Mouse (Mus musculus): ENCODE results near the gene Bloc1s1. TPM values are rescaled to one million over a fixed set of nuclear protein-coding genes. Genes with fewer than 3 reads are reported as not detected.

Bloc1s1 gene
- polyA plus RNA-seq, 1 experiment: 147 TPM

DNA sequence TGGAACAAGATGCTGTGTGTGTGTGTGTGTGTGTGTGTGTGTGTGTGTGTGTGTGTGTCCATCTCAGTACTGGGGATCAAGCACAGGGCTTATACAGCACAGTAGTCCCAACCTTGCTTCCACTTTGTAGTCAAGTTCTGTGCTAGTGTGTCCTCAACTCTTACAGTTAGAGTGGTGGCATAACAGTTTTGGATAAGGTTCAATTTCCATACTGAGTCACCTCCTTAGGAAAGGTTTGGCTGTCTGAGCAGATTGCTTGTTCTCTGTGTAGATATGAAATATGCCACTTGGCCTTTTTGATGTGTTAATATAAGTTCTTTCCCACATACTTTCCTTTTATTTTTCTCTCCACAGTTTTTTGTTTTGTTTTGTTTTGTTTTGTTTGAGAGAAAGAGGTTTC, 45.5 kb downstream of the Bloc1s1 start:
- no peaks in the 10 kb centered on the region for H3K4me1 ChIP-seq (ENCODE audit: control insufficient read depth, insufficient read depth, insufficient read length, low read length)
- H3K4me3 ChIP-seq (ENCODE audit: low read depth, low read length): no peak overlapping the region
- H3K27me3 ChIP-seq (ENCODE audit: control insufficient read depth, insufficient read depth, low read length): no peaks in the 10 kb centered on the region
- peaks cover 20% of the 10 kb centered on the region for H3K36me3 ChIP-seq (ENCODE audit: control insufficient read depth, insufficient read depth, low read length)
- H3K27ac ChIP-seq (ENCODE audit: insufficient read depth, low read depth, low read length): no peak overlapping the region
- no peak for TF ChIP-seq CTCF (IDR thresholded peaks at IDR 0.05; ENCODE audit: extremely low read depth, insufficient read length, insufficient replicate concordance, low read depth, low read length)
- no peak for TF ChIP-seq POLR2A (IDR thresholded peaks at IDR 0.05; ENCODE audit: low read depth, low read length)

DNA sequence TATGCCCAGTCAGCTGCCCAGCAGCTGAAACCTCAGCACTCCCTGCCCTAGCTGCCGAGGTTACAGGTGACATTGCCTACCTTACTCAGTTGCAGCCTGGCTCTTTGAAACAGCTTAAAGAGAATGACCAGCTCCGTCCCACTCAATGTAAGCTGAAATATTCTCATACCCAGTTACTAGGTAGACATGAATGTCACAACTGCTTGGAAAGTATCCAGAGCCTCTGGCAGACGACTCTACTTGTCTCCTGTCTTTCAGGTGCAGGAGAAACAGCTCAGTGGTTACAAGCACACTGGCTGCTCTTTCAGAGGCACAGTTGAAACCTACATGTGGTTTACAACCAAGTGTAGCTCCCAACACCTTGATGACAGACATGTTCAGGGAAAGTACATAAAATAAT, 53.5 kb downstream of the Bloc1s1 start:
- 75% methylated on average over 3 of the region's 3 CpGs for WGBS
- no peaks in the 10 kb centered on the region for H3K4me1 ChIP-seq (ENCODE audit: control insufficient read depth, insufficient read depth, insufficient read length, low read length)
- no peak overlapping the region for H3K27ac ChIP-seq (ENCODE audit: insufficient read depth, low read depth, low read length)
- H3K4me3 ChIP-seq (ENCODE audit: low read depth, low read length): no peak overlapping the region
- no peaks in the 10 kb centered on the region for H3K27me3 ChIP-seq (ENCODE audit: control insufficient read depth, insufficient read depth, low read length)
- H3K36me3 ChIP-seq (ENCODE audit: control insufficient read depth, insufficient read depth, low read length): peaks cover 32% of the 10 kb centered on the region
- no peak for TF ChIP-seq POLR2A (IDR thresholded peaks at IDR 0.05; ENCODE audit: low read depth, low read length)

Other genes starting within 250 kb of the Bloc1s1 start
- gene Suox, start 250.0 kb downstream of the Bloc1s1 start, polyA plus RNA-seq (2012; rRNA removed): 10.4 and 14.2 TPM in 2 replicates
- gene Rab5b, start 227.8 kb downstream of the Bloc1s1 start, polyA plus RNA-seq (2012; rRNA removed): 17.2 and 32.2 TPM in 2 replicates
- gene Pmel, start 219.8 kb downstream of the Bloc1s1 start, polyA plus RNA-seq (2012; rRNA removed): 1.4 and 2.1 TPM in 2 replicates
- gene Cdk2, start 219.0 kb downstream of the Bloc1s1 start, polyA plus RNA-seq (2012; rRNA removed): 4.2 and 6.1 TPM in 2 replicates
- 35.0 and 101 TPM in 2 replicates for gene Dgka, start 179.2 kb downstream of the Bloc1s1 start, polyA plus RNA-seq (2012; rRNA removed)
- gene Pym1, start 176.1 kb downstream of the Bloc1s1 start, polyA plus RNA-seq (2012; rRNA removed): 6.9 and 17.0 TPM in 2 replicates
- gene Mmp19, start 133.1 kb downstream of the Bloc1s1 start, polyA plus RNA-seq (2012; rRNA removed): 1.2 and 2.5 TPM in 2 replicates
- gene Dnajc14, start 120.0 kb downstream of the Bloc1s1 start, polyA plus RNA-seq (2012; rRNA removed): 4.6 and 12.1 TPM in 2 replicates
- gene Tmem198b, start 119.7 kb downstream of the Bloc1s1 start, polyA plus RNA-seq (2012; rRNA removed): 4.6 and 7.0 TPM in 2 replicates
- 0.14 and 0.89 TPM in 2 replicates for gene Sarnp, start 106.7 kb downstream of the Bloc1s1 start, polyA plus RNA-seq (2012; rRNA removed)
- gene Ormdl2, start 102.4 kb downstream of the Bloc1s1 start, polyA plus RNA-seq (2012; rRNA removed): 36.4 and 62.8 TPM in 2 replicates
- gene Gdf11, start 32.3 kb downstream of the Bloc1s1 start, polyA plus RNA-seq (2012; rRNA removed): 0.53 and 0.82 TPM in 2 replicates
- gene Cd63, start 23.0 kb downstream of the Bloc1s1 start, polyA plus RNA-seq (2012; rRNA removed): 62.0 and 91.5 TPM in 2 replicates
- 20.2 and 30.3 TPM in 2 replicates for gene Rdh5, start 1.1 kb downstream of the Bloc1s1 start, polyA plus RNA-seq (2012; rRNA removed)
- gene Itga7, start 9.8 kb upstream of the Bloc1s1 start, polyA plus RNA-seq (2012; rRNA removed): 8.4 and 14.6 TPM in 2 replicates
- 27.6 and 32.2 TPM in 2 replicates for gene Mettl7b, start 37.0 kb upstream of the Bloc1s1 start, polyA plus RNA-seq (2012; rRNA removed)
- not detected in 2 replicates for gene Olfr9, start 65.4 kb upstream of the Bloc1s1 start, polyA plus RNA-seq (2012; rRNA removed)
- gene Olfr763, start 86.8 kb upstream of the Bloc1s1 start, polyA plus RNA-seq (2012; rRNA removed): not detected in 2 replicates
- not detected in 2 replicates for gene Olfr764-ps1, start 115.9 kb upstream of the Bloc1s1 start, polyA plus RNA-seq (2012; rRNA removed)
- gene Olfr765, start 126.0 kb upstream of the Bloc1s1 start, polyA plus RNA-seq (2012; rRNA removed): not detected in 2 replicates
- not detected in 2 replicates for gene Olfr766-ps1, start 144.9 kb upstream of the Bloc1s1 start, polyA plus RNA-seq (2012; rRNA removed)
- gene Olfr767, start 158.9 kb upstream of the Bloc1s1 start, polyA plus RNA-seq (2012; rRNA removed): not detected in 2 replicates
- not detected in 2 replicates for gene Olfr768, start 175.3 kb upstream of the Bloc1s1 start, polyA plus RNA-seq (2012; rRNA removed)
- not detected in 2 replicates for gene Olfr769, start 193.8 kb upstream of the Bloc1s1 start, polyA plus RNA-seq (2012; rRNA removed)
- gene Olfr770, start 215.0 kb upstream of the Bloc1s1 start, polyA plus RNA-seq (2012; rRNA removed): not detected in 2 replicates
- gene Olfr771, start 240.7 kb upstream of the Bloc1s1 start, polyA plus RNA-seq (2012; rRNA removed): not detected in 2 replicates

Data from small intestine, adult 2 months (tissue).